Mouse (Mus musculus): ENCODE measurements around the gene Skor1. TPM values are rescaled to one million over a fixed set of nuclear protein-coding genes. Genes with fewer than 3 reads are reported as not detected.
A peak's percentile ranks its signal among the peaks of the same experiment; 100 is the strongest.

Gene Skor1
- total and polyA plus RNA-seq, 2 experiments from 2014 or later, result not detected

- Histone ChIP-seq H3K4me2 (ENCODE audit: low read depth, low read length) (no peak overlapping the region), H3K27me3 (ENCODE audit: control insufficient read depth, insufficient read depth, low read length) (peaks cover 91% of the 10 kb centered on the region), H3K4me3 (ENCODE audit: low read depth, low read length) (0 out of 2 replicates have a peak overlapping the region, but pooled peaks have one; percentile 1), H3K9ac (replicated peaks; ENCODE audit: low read depth, low read length) (no peak overlapping the region), H3K4me1 (ENCODE audit: control insufficient read depth, insufficient read depth) (peaks cover 6% of the 10 kb centered on the region; the same call in 1 of the 2 replicates), H3K27ac (ENCODE audit: low read depth) (no peak overlapping the region), H3K36me3 (replicated peaks; ENCODE audit: control insufficient read depth, insufficient read depth, low read length) (no peaks in the 10 kb centered on the region), H3K9me3 (replicated peaks; ENCODE audit: control insufficient read depth, low read length) (no peaks in the 10 kb centered on the region)
- no peak for DNase-seq (ENCODE audit: low spot score)
- TF ChIP-seq CTCF (IDR thresholded peaks at IDR 0.05; ENCODE audit: low read depth), result no peak
- no peak for TF ChIP-seq EP300 (IDR thresholded peaks at IDR 0.05; ENCODE audit: low read depth)
- WGBS, result 4% methylated on average over 6 of the region's 6 CpGs
- no peak for ATAC-seq (ENCODE audit: insufficient read depth, low read depth)
These were observed 11.2 kb downstream of the Skor1 start for GRCm38 (mm10) chr9:63137615-63137915.

DNA sequence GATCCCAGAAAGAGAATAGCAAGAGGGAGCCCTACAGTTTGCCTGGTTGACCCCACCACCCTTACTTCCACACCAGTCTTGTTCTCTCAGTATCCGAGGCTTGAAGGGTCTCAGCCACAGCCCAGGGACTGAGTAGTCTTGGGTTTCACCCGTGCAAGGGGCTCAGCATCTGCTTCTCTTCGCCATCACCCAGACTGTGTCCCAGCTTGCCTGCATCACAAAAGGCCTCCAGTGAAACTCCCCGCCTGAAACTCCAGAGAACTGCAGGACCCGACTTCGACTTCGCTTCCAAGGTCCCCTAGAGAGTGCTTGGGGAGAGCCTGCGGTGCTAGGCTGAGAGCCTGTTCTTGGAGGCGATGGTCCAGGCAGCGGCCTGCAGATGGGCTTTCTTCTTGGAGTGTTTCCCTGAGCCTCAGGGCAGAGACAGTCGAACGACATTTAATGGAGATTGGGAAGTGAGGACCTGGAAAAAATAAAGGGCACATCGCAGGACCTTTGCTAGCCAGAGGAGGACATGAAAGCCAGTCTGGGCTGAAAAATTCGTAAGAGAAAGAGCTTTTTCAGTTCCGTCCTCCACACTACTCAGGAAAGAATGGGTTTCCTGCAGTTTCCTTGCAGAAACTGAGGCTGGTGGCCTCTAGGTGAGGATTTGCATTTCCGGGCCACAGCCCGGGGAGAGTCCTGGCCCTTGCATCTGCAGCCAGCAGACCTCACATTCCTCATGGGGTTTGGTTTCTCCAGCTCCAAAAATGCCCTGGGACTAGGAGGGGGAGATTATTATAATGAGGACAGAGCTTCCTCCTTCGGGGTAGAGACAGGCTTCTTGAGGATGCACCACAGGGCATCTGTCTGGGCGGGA lies 11.8 kb downstream of the Skor1 start:
- peaks cover 6% of the 10 kb centered on the region; the same call in 1 of the 2 replicates for H3K4me1 ChIP-seq (ENCODE audit: control insufficient read depth, insufficient read depth)
- H3K27ac ChIP-seq (ENCODE audit: low read depth), result no peak overlapping the region
- 0 out of 2 replicates have a peak overlapping the region, but pooled peaks have one; percentile 1 for H3K4me3 ChIP-seq (ENCODE audit: low read depth, low read length)
- DNase-seq (ENCODE audit: low spot score) (no peak), ATAC-seq (ENCODE audit: insufficient read depth, low read depth) (no peak)
- WGBS, result 9% methylated on average over 19 of the region's 19 CpGs
- no peaks in the 10 kb centered on the region for H3K36me3 ChIP-seq (replicated peaks; ENCODE audit: control insufficient read depth, insufficient read depth, low read length)
- H3K9me3 ChIP-seq (replicated peaks; ENCODE audit: control insufficient read depth, low read length), result no peaks in the 10 kb centered on the region
- peaks cover 86% of the 10 kb centered on the region for H3K27me3 ChIP-seq (ENCODE audit: control insufficient read depth, insufficient read depth, low read length)
- no peak overlapping the region for H3K4me2 ChIP-seq (ENCODE audit: low read depth, low read length)
- H3K9ac ChIP-seq (replicated peaks; ENCODE audit: low read depth, low read length), result no peak overlapping the region
- TF ChIP-seq CTCF (IDR thresholded peaks at IDR 0.05; ENCODE audit: low read depth) (no peak), EP300 (IDR thresholded peaks at IDR 0.05; ENCODE audit: low read depth) (no peak)

DNA sequence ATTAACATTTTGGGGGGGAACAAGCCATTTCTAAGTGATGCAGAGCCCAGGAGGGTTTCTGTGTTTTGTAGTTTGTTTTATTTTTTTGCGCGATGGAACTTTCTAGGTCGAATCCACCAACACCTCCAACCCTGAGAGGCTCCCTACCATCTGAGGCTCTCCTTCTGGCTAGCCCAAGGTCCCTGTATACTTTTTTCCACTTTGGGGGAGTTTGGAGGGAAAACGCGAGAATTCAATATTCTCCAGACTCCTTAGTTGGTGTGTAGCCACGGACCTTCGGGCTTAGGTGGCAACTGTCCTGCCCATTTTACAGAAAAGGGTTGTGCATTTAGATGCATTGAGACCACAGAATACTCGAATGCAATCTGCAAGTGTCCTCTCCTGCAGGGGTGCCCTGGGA lies 12.5 kb downstream of the Skor1 start:
- no peak overlapping the region for H3K4me3 ChIP-seq (ENCODE audit: low read depth, low read length)
- no peak for ATAC-seq (ENCODE audit: insufficient read depth, low read depth)
- WGBS, result 8% methylated on average over 8 of the region's 8 CpGs
- no peaks in the 10 kb centered on the region for H3K9me3 ChIP-seq (replicated peaks; ENCODE audit: control insufficient read depth, low read length)
- peaks cover 78% of the 10 kb centered on the region for H3K27me3 ChIP-seq (ENCODE audit: control insufficient read depth, insufficient read depth, low read length)
- no peak overlapping the region for H3K27ac ChIP-seq (ENCODE audit: low read depth)
- DNase-seq (ENCODE audit: low spot score), result no peak
- TF ChIP-seq CTCF (IDR thresholded peaks at IDR 0.05; ENCODE audit: low read depth) (no peak), EP300 (IDR thresholded peaks at IDR 0.05; ENCODE audit: low read depth) (no peak)
- no peak overlapping the region for H3K9ac ChIP-seq (replicated peaks; ENCODE audit: low read depth, low read length)
- H3K4me1 ChIP-seq (ENCODE audit: control insufficient read depth, insufficient read depth), result peaks cover 6% of the 10 kb centered on the region; the same call in 1 of the 2 replicates
- H3K36me3 ChIP-seq (replicated peaks; ENCODE audit: control insufficient read depth, insufficient read depth, low read length), result no peaks in the 10 kb centered on the region
- H3K4me2 ChIP-seq (ENCODE audit: low read depth, low read length), result no peak overlapping the region

GRCm38 (mm10) chr9:63135801-63136200 lies 13.0 kb downstream of the Skor1 start:
- H3K27me3 ChIP-seq (ENCODE audit: control insufficient read depth, insufficient read depth, low read length), result peaks cover 74% of the 10 kb centered on the region
- H3K36me3 ChIP-seq (replicated peaks; ENCODE audit: control insufficient read depth, insufficient read depth, low read length), result no peaks in the 10 kb centered on the region
- TF ChIP-seq EP300 (IDR thresholded peaks at IDR 0.05; ENCODE audit: low read depth), result no peak
- peak; percentile 75 for TF ChIP-seq CTCF (IDR thresholded peaks at IDR 0.05; ENCODE audit: low read depth)
- under 1% methylated on average over 16 of the region's 16 CpGs for WGBS
- no peak overlapping the region for H3K27ac ChIP-seq (ENCODE audit: low read depth)
- ATAC-seq (ENCODE audit: insufficient read depth, low read depth) (no peak), DNase-seq (ENCODE audit: low spot score) (peak; percentile 58)
- peak overlapping the region; percentile 54 for H3K4me2 ChIP-seq (ENCODE audit: low read depth, low read length)
- no peak overlapping the region for H3K9ac ChIP-seq (replicated peaks; ENCODE audit: low read depth, low read length)
- H3K4me1 ChIP-seq (ENCODE audit: control insufficient read depth, insufficient read depth), result peaks cover 6% of the 10 kb centered on the region; the same call in 1 of the 2 replicates
- no peaks in the 10 kb centered on the region for H3K9me3 ChIP-seq (replicated peaks; ENCODE audit: control insufficient read depth, low read length)
- H3K4me3 ChIP-seq (ENCODE audit: low read depth, low read length), result peak overlapping the region; percentile 31

DNA sequence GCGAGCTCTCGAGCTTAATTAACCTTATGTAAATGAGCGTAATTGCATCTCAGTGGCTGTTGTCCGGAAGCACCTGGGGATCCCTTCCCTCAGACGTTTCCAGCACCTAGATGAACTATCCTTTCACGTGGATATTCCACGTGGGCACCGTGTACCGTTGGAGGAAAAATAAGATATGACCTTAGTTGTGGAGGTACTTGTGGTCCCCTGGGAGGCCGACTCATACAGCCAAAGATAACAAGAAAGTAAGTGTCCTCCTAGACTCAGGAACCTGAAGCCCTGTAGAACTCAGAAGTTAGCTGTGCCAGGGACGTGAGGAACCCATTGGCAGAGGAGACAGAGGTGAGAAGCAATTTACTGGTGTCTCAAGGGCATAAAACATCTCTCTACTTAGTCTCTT lies 13.4 kb downstream of the Skor1 start:
- H3K36me3 ChIP-seq (replicated peaks; ENCODE audit: control insufficient read depth, insufficient read depth, low read length), result no peaks in the 10 kb centered on the region
- TF ChIP-seq CTCF (IDR thresholded peaks at IDR 0.05; ENCODE audit: low read depth), result no peak
- no peak for TF ChIP-seq EP300 (IDR thresholded peaks at IDR 0.05; ENCODE audit: low read depth)
- DNase-seq (ENCODE audit: low spot score) (no peak), ATAC-seq (ENCODE audit: insufficient read depth, low read depth) (no peak)
- H3K4me2 ChIP-seq (ENCODE audit: low read depth, low read length), result peak overlapping the region; percentile 54
- peak overlapping the region; percentile 31 for H3K4me3 ChIP-seq (ENCODE audit: low read depth, low read length)
- H3K9ac ChIP-seq (replicated peaks; ENCODE audit: low read depth, low read length), result no peak overlapping the region
- H3K27ac ChIP-seq (ENCODE audit: low read depth), result no peak overlapping the region
- H3K27me3 ChIP-seq (ENCODE audit: control insufficient read depth, insufficient read depth, low read length), result peaks cover 69% of the 10 kb centered on the region
- no peaks in the 10 kb centered on the region for H3K9me3 ChIP-seq (replicated peaks; ENCODE audit: control insufficient read depth, low read length)
- peaks cover 6% of the 10 kb centered on the region; the same call in 1 of the 2 replicates for H3K4me1 ChIP-seq (ENCODE audit: control insufficient read depth, insufficient read depth)
- WGBS, result 5% methylated on average over 11 of the region's 11 CpGs
